Mouse (Mus musculus) limb, embryonic 10.5 days (tissue): ENCODE measurements at regions not wholly inside any gene's neighbourhood (a gene's known extent, or its start where the extent isn't known, plus 50 kb on each side); places are given as distances from the start of the nearest gene placed in this dataset.

ENCODE experiments used
- DNase-seq: peaks from one replicate; pipeline ENCODE4 v3.0.0-alpha.2; 2017; ENCODE audit warnings: low spot score
- H3K27ac ChIP-seq: fragments of 300-500 bp; sonication (generic); 2 replicates; pipeline ENCODE4 v1.5.1; 2016; ENCODE audit warnings: mild to moderate bottlenecking
- H3K27me3 ChIP-seq: fragments of 300-500 bp; sonication (generic); 2 replicates; pipeline ENCODE4 v1.6.1; 2016; ENCODE audit warnings: low read depth, mild to moderate bottlenecking; ENCODE audit not compliant: poor library complexity, severe bottlenecking
- H3K36me3 ChIP-seq: fragments of 300-500 bp; sonication (generic); 2 replicates; pipeline ENCODE4 v1.6.1; 2016; ENCODE audit warnings: mild to moderate bottlenecking, moderate library complexity
- H3K4me1 ChIP-seq: fragments of 300-500 bp; sonication (generic); 2 replicates; pipeline ENCODE4 v1.6.1; 2016
- H3K4me3 ChIP-seq: fragments of 300-500 bp; sonication (generic); 2 replicates; pipeline ENCODE4 v1.5.1; 2016; ENCODE audit warnings: mild to moderate bottlenecking, moderate library complexity
- H3K9me3 ChIP-seq: fragments of 300-500 bp; sonication (generic); replicated peaks from 2 replicates; pipeline ENCODE4 v1.6.1; 2016; ENCODE audit warnings: mild to moderate bottlenecking
- WGBS: fragments of 180-500 bp; shearing (Covaris S2); methylation state at CpG from one replicate; pipeline ENCODE4 v1.1.7; 2016; 5-methylcytosine and 5-hydroxymethylcytosine counted together

GRCm38 (mm10) chr5:29029957-29030356 is 165.8 kb upstream of the Rnf32 start:
- DNase-seq: no peak
- WGBS: 76% methylated on average over 5 of the region's 5 CpGs
- no peak overlapping the region for H3K4me3 ChIP-seq

GRCm38 (mm10) chr5:29025045-29025444 is 170.7 kb upstream of the Rnf32 start:
- Histone ChIP-seq H3K36me3 (no peaks in the 10 kb centered on the region), H3K4me1 (no peaks in the 10 kb centered on the region), H3K27me3 (no peaks in the 10 kb centered on the region), H3K9me3 (no peaks in the 10 kb centered on the region), H3K4me3 (no peak overlapping the region), H3K27ac (no peak overlapping the region)
- no peak for DNase-seq

More at GRCm38 (mm10) chr5:29029957-29030356, 165.8 kb upstream of the Rnf32 start:
- no peaks in the 10 kb centered on the region for H3K27me3 ChIP-seq
- no peaks in the 10 kb centered on the region for H3K36me3 ChIP-seq
- H3K27ac ChIP-seq: no peak overlapping the region
- no peaks in the 10 kb centered on the region for H3K9me3 ChIP-seq
- no peaks in the 10 kb centered on the region for H3K4me1 ChIP-seq

- WGBS: 87% methylated on average over 2 of the region's 2 CpGs
- no peak for DNase-seq
- no peaks in the 10 kb centered on the region for H3K9me3 ChIP-seq
- H3K27me3 ChIP-seq: no peaks in the 10 kb centered on the region
- H3K4me3 ChIP-seq: no peak overlapping the region
- no peaks in the 10 kb centered on the region for H3K4me1 ChIP-seq
- no peak overlapping the region for H3K27ac ChIP-seq
- no peaks in the 10 kb centered on the region for H3K36me3 ChIP-seq
Observed at GRCm38 (mm10) chr5:28992796-28993195, 203.0 kb upstream of the Rnf32 start.

- no peaks in the 10 kb centered on the region for H3K27me3 ChIP-seq
- 77% methylated on average over 1 of the region's 1 CpGs for WGBS
- DNase-seq: no peak
- no peaks in the 10 kb centered on the region for H3K4me1 ChIP-seq
- H3K36me3 ChIP-seq: no peaks in the 10 kb centered on the region
- no peak overlapping the region for H3K4me3 ChIP-seq
- no peaks in the 10 kb centered on the region for H3K9me3 ChIP-seq
- no peak overlapping the region for H3K27ac ChIP-seq
Observed at GRCm38 (mm10) chr5:28979932-28980331, 215.9 kb upstream of the Rnf32 start.

- Histone ChIP-seq H3K27ac (no peak overlapping the region), H3K27me3 (no peaks in the 10 kb centered on the region), H3K4me3 (no peak overlapping the region), H3K36me3 (no peaks in the 10 kb centered on the region), H3K4me1 (no peaks in the 10 kb centered on the region), H3K9me3 (no peaks in the 10 kb centered on the region)
- WGBS: 86% methylated on average over 2 of the region's 2 CpGs
- no peak for DNase-seq
Observed at GRCm38 (mm10) chr5:28970404-28970803, 225.4 kb upstream of the Rnf32 start.

- Histone ChIP-seq H3K4me3 (no peak overlapping the region), H3K9me3 (no peaks in the 10 kb centered on the region)
- DNase-seq: peak; percentile 57
Observed at GRCm38 (mm10) chr5:28955036-28955435, 240.8 kb upstream of the Rnf32 start.

GRCm38 (mm10) chr5:28947465-28947864 is 248.3 kb upstream of the Rnf32 start:
- Histone ChIP-seq H3K27me3 (no peaks in the 10 kb centered on the region), H3K9me3 (no peaks in the 10 kb centered on the region), H3K4me3 (no peak overlapping the region), H3K4me1 (no peaks in the 10 kb centered on the region), H3K36me3 (no peaks in the 10 kb centered on the region), H3K27ac (no peak overlapping the region)
- 81% methylated on average over 4 of the region's 4 CpGs for WGBS
- DNase-seq: no peak

More at GRCm38 (mm10) chr5:28955036-28955435, 240.8 kb upstream of the Rnf32 start:
- Histone ChIP-seq H3K36me3 (no peaks in the 10 kb centered on the region), H3K27me3 (no peaks in the 10 kb centered on the region), H3K27ac (no peak overlapping the region), H3K4me1 (no peaks in the 10 kb centered on the region)

- Histone ChIP-seq H3K4me3 (no peak overlapping the region), H3K27ac (no peak overlapping the region), H3K36me3 (no peaks in the 10 kb centered on the region), H3K4me1 (no peaks in the 10 kb centered on the region), H3K9me3 (no peaks in the 10 kb centered on the region), H3K27me3 (no peaks in the 10 kb centered on the region)
- no peak for DNase-seq
- 43% methylated on average over 13 of the region's 13 CpGs for WGBS
Observed at GRCm38 (mm10) chr5:28943571-28944316, 252.0 kb upstream of the Rnf32 start.

GRCm38 (mm10) chr5:28940972-28941371 is 254.8 kb upstream of the Rnf32 start:
- Histone ChIP-seq H3K27ac (no peak overlapping the region), H3K36me3 (no peaks in the 10 kb centered on the region), H3K4me3 (no peak overlapping the region), H3K9me3 (no peaks in the 10 kb centered on the region), H3K4me1 (no peaks in the 10 kb centered on the region), H3K27me3 (no peaks in the 10 kb centered on the region)
- 86% methylated on average over 5 of the region's 5 CpGs for WGBS
- no peak for DNase-seq

GRCm38 (mm10) chr5:28919296-28920063 is 276.3 kb upstream of the Rnf32 start:
- no peak overlapping the region for H3K27ac ChIP-seq
- no peak overlapping the region for H3K4me3 ChIP-seq
- no peaks in the 10 kb centered on the region for H3K36me3 ChIP-seq
- no peak for DNase-seq
- H3K9me3 ChIP-seq: no peaks in the 10 kb centered on the region
- H3K27me3 ChIP-seq: no peaks in the 10 kb centered on the region
- no peaks in the 10 kb centered on the region for H3K4me1 ChIP-seq
- WGBS: 92% methylated on average over 4 of the region's 4 CpGs

GRCm38 (mm10) chr5:28904500-28904899 is 291.3 kb upstream of the Rnf32 start:
- 49% methylated on average over 4 of the region's 4 CpGs for WGBS
- Histone ChIP-seq H3K36me3 (no peaks in the 10 kb centered on the region), H3K9me3 (no peaks in the 10 kb centered on the region), H3K4me3 (no peak overlapping the region), H3K4me1 (no peaks in the 10 kb centered on the region; the same call in 1 of the 2 replicates), H3K27me3 (no peaks in the 10 kb centered on the region), H3K27ac (no peak overlapping the region)
- no peak for DNase-seq

GRCm38 (mm10) chr5:28903805-28904320 is 291.9 kb upstream of the Rnf32 start:
- no peaks in the 10 kb centered on the region for H3K36me3 ChIP-seq
- no peak overlapping the region for H3K27ac ChIP-seq
- H3K4me1 ChIP-seq: no peaks in the 10 kb centered on the region; the same call in 1 of the 2 replicates
- WGBS: 14% methylated on average over 3 of the region's 3 CpGs
- H3K4me3 ChIP-seq: no peak overlapping the region
- no peak for DNase-seq
- H3K9me3 ChIP-seq: no peaks in the 10 kb centered on the region
- no peaks in the 10 kb centered on the region for H3K27me3 ChIP-seq

GRCm38 (mm10) chr5:28892703-28893249 is 303.0 kb upstream of the Rnf32 start:
- no peak overlapping the region for H3K4me3 ChIP-seq
- 0 out of 2 replicates have a peak, but pooled peaks cover 3% of the 10 kb centered on the region for H3K4me1 ChIP-seq
- no peaks in the 10 kb centered on the region for H3K27me3 ChIP-seq
- no peak overlapping the region for H3K27ac ChIP-seq
- H3K9me3 ChIP-seq: no peaks in the 10 kb centered on the region
- no peaks in the 10 kb centered on the region for H3K36me3 ChIP-seq
- WGBS: 26% methylated on average over 10 of the region's 10 CpGs
- DNase-seq: no peak
